Mouse (Mus musculus): Measurements from ENCODE around the gene Tagln.
A peak's percentile ranks its signal among the peaks of the same experiment; 100 is the strongest.

Tagln gene

GRCm38 (mm10) chr9:45946182-45946871 is 10.5 kb upstream of the Tagln start:
- no peak for DNase-seq (ENCODE audit: low spot score in 2 of 2)

GRCm38 (mm10) chr9:45945721-45946120 is 9.9 kb upstream of the Tagln start:
- DNase-seq (ENCODE audit: low spot score in 2 of 2) = peak in 1 of 2 experiments; percentile 42

GRCm38 (mm10) chr9:45944506-45945400 is 8.9 kb upstream of the Tagln start:
- peak; percentile 73 to 76 for DNase-seq (ENCODE audit: low spot score in 2 of 2)

GRCm38 (mm10) chr9:45943628-45944505 is 8.0 kb upstream of the Tagln start:
- no peak for DNase-seq (ENCODE audit: low spot score in 2 of 2)

- no peak for DNase-seq (ENCODE audit: low spot score in 2 of 2)
Measured at GRCm38 (mm10) chr9:45942916-45943315, 7.1 kb upstream of the Tagln start.

- no peak for DNase-seq (ENCODE audit: low spot score in 2 of 2)
Measured at GRCm38 (mm10) chr9:45942464-45942863, 6.6 kb upstream of the Tagln start.

- DNase-seq (ENCODE audit: low spot score in 2 of 2) = no peak
Measured at GRCm38 (mm10) chr9:45941329-45941888, 5.6 kb upstream of the Tagln start.

GRCm38 (mm10) chr9:45939794-45940193 is 3.9 kb upstream of the Tagln start:
- no peak for DNase-seq (ENCODE audit: low spot score in 2 of 2)

GRCm38 (mm10) chr9:45938952-45939637 is 3.2 kb upstream of the Tagln start:
- DNase-seq (ENCODE audit: low spot score in 2 of 2) = no peak

GRCm38 (mm10) chr9:45938088-45938487 is 2.2 kb upstream of the Tagln start:
- no peak for DNase-seq (ENCODE audit: low spot score in 2 of 2)

- DNase-seq (ENCODE audit: low spot score in 2 of 2) = peak in 1 of 2 experiments; percentile 47
Measured at GRCm38 (mm10) chr9:45936883-45937282, 1.0 kb upstream of the Tagln start.

GRCm38 (mm10) chr9:45932571-45933415 is 3.1 kb downstream of the Tagln start:
- no peak for DNase-seq (ENCODE audit: low spot score in 2 of 2)

GRCm38 (mm10) chr9:45931958-45932357 is 3.9 kb downstream of the Tagln start:
- no peak for DNase-seq (ENCODE audit: low spot score in 2 of 2)

- no peak for DNase-seq (ENCODE audit: low spot score in 2 of 2)
Measured at GRCm38 (mm10) chr9:45929285-45929684, 6.6 kb downstream of the Tagln start.

GRCm38 (mm10) chr9:45919895-45920294 is 16.0 kb downstream of the Tagln start:
- DNase-seq (ENCODE audit: low spot score in 2 of 2) = no peak

- no peak for DNase-seq (ENCODE audit: low spot score in 2 of 2)
Measured at GRCm38 (mm10) chr9:45917041-45917934, 18.6 kb downstream of the Tagln start.

- DNase-seq (ENCODE audit: low spot score in 2 of 2) = no peak
Measured at GRCm38 (mm10) chr9:45915659-45916058, 20.2 kb downstream of the Tagln start.

GRCm38 (mm10) chr9:45911673-45912072 is 24.2 kb downstream of the Tagln start:
- DNase-seq (ENCODE audit: low spot score in 2 of 2) = peak in 1 of 2 experiments; percentile 62

- DNase-seq (ENCODE audit: low spot score in 2 of 2) = no peak
Measured at GRCm38 (mm10) chr9:45910995-45911394, 24.9 kb downstream of the Tagln start.
